Mouse (Mus musculus) ES-E14 (cell line): ENCODE measurements around the gene Aimp2. TPM values are rescaled to one million over a fixed set of nuclear protein-coding genes. Genes with fewer than 3 reads are reported as not detected.

Experiments used
- DNase-seq: peaks from one replicate; pipeline ENCODE4 v3.0.0-alpha.2; 2013; ENCODE audit warnings: low read depth, low spot score
- H3K27ac ChIP-seq: 2 replicates; pipeline ENCODE4 v1.5.1; 2012; ENCODE audit warnings: low read depth, mild to moderate bottlenecking, low read length, moderate library complexity, mixed read lengths; ENCODE audit not compliant: poor library complexity, insufficient read depth, severe bottlenecking
- H3K36me3 ChIP-seq: 2 replicates; pipeline ENCODE4 v1.6.1; 2012; ENCODE audit warnings: mild to moderate bottlenecking, low read length, moderate library complexity, mixed read lengths; ENCODE audit not compliant: control insufficient read depth, poor library complexity, insufficient read depth, severe bottlenecking
- H3K4me1 ChIP-seq, 2 experiments: fragments of 150-350 bp in 1 of 2; sonication (generic) in 1 of 2; 2 replicates each; pipeline ENCODE4 v1.6.1; 2012; ENCODE audit warnings: low read length in 2 of 2, mild to moderate bottlenecking in 1 of 2, mixed read lengths in 1 of 2; ENCODE audit not compliant: control insufficient read depth in 2 of 2, insufficient read depth in 2 of 2, poor library complexity in 1 of 2
- H3K4me3 ChIP-seq, 2 experiments: fragments of 150-350 bp in 1 of 2; sonication (generic) in 1 of 2; 2 replicates each; pipeline ENCODE4 v1.5.1; 2012; ENCODE audit warnings: low read length in 2 of 2, low read depth in 1 of 2, mild to moderate bottlenecking in 1 of 2, mixed read lengths in 1 of 2; ENCODE audit not compliant: insufficient read depth in 1 of 2, poor library complexity in 1 of 2, severe bottlenecking in 1 of 2
- H3K9ac ChIP-seq: 2 replicates; pipeline ENCODE4 v1.6.1; 2012; ENCODE audit warnings: low read depth, mild to moderate bottlenecking, low read length, mixed read lengths; ENCODE audit not compliant: poor library complexity, insufficient read depth, severe bottlenecking
- H3K9me3 ChIP-seq: fragments of 150-350 bp; sonication (generic); 2 replicates; pipeline ENCODE4 v1.6.1; 2012; ENCODE audit warnings: low read depth, mild to moderate bottlenecking, low read length; ENCODE audit not compliant: control insufficient read depth, insufficient read depth
- CHD2 ChIP-seq: IDR thresholded peaks from 2 replicates; pipeline ENCODE4 v1.6.1; 2014; ENCODE audit warnings: mild to moderate bottlenecking, low read depth, low read length, inconsistent platforms
- HCFC1 ChIP-seq: IDR thresholded peaks from 2 replicates; pipeline ENCODE4 v1.6.1; 2012; ENCODE audit warnings: low read length, inconsistent platforms, borderline replicate concordance; ENCODE audit not compliant: insufficient read depth
- MAFK ChIP-seq: IDR thresholded peaks from 2 replicates; pipeline ENCODE4 v1.6.1; 2014; ENCODE audit warnings: mild to moderate bottlenecking, low read depth, low read length, inconsistent platforms; ENCODE audit not compliant: insufficient read depth
- ZC3H11A ChIP-seq: IDR thresholded peaks from 2 replicates; pipeline ENCODE4 v1.6.1; 2012; ENCODE audit warnings: low read depth, mild to moderate bottlenecking, inconsistent platforms, low read length, borderline replicate concordance
- ZNF384 ChIP-seq: IDR thresholded peaks from 2 replicates; pipeline ENCODE4 v1.6.1; 2012; ENCODE audit warnings: low read depth, low read length, inconsistent platforms
- in situ Hi-C, 2 experiments: fragments of 600-800 bp; cut with MboI; formaldehyde crosslinking; loops; one replicate each; pipeline ENCODE4 v1.15.1; 2025; ENCODE audit warnings: low sequenced_read_pairs in 2 of 2, inconsistent platforms in 1 of 2; ENCODE audit not compliant: unreplicated experiment in 2 of 2
- total RNA-seq: library from RNA; depleted of rRNA; stranded (reverse); fragments of 300-350 nt; gene quantifications from 2 replicates; pipeline ENCODE4 v1.2.3, GENCODE M21; 2012

The Aimp2 gene
- total RNA-seq, 1 experiment, result 100 TPM

DNA sequence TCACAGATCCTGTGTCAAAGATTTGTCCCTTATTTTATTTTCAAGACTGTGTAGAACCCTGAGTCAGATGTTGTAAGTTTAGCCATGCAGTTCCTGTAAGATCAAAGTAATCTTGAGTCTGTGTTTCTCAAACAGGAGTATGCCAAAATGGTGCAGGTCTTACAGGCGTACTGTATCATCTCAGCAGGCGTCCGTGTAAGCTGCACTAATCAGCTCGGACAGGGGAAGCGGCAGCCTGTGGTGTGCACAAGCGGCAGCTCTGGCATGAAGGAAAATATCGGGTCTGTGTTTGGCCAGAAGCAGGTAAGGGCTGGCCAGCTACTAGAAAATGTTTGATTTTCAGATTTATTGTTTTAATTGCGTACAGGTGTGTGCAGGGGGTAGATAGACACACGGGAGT lies 6.6 kb upstream of the Aimp2 start:
- Histone ChIP-seq H3K4me3 (no peak overlapping the region), H3K27ac (no peak overlapping the region), H3K9me3 (no peaks in the 10 kb centered on the region), H3K36me3 (peaks cover 23% of the 10 kb centered on the region), H3K4me1 (no peaks in the 10 kb centered on the region), H3K9ac (no peak overlapping the region)
- no peak for TF ChIP-seq MAFK
- no peak for TF ChIP-seq HCFC1
- no peak for TF ChIP-seq ZC3H11A
- TF ChIP-seq ZNF384, result no peak
- TF ChIP-seq CHD2, result no peak
- in situ Hi-C loops, result no loop called here
- DNase-seq, result no peak

DNA sequence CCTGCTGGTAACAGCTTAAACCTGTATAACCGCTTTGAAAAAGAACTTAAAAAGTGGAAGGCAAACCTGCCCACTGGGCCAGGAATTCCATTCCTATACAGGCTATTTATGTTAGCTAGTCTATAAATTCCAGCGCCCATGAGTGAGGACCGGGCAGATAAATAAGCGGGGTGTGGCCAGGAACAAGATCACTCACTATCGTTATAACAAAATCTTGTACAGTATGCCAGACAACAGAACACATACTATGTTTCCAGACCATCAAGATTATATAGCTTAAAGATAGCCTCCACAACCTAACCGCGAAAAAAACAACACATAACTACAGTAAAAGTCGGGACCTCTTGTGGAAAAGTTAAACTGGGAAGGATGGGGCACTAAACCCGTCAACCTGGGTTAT lies 721 bp downstream of the Aimp2 start:
- Histone ChIP-seq H3K4me3 (peak overlapping the region; percentile 75 to 83), H3K36me3 (peaks cover 28% of the 10 kb centered on the region), H3K4me1 (peaks cover 0 to 2% of the 10 kb centered on the region in 2 experiments; a peak in 1 of 4 replicates), H3K9me3 (no peaks in the 10 kb centered on the region), H3K9ac (peak overlapping the region; percentile 79), H3K27ac (no peak overlapping the region)
- DNase-seq, result no peak
- no peak for TF ChIP-seq MAFK
- TF ChIP-seq CHD2, result no peak
- no peak for TF ChIP-seq HCFC1
- TF ChIP-seq ZC3H11A, result no peak
- no peak for TF ChIP-seq ZNF384
- in situ Hi-C loops, result no loop called here

DNA sequence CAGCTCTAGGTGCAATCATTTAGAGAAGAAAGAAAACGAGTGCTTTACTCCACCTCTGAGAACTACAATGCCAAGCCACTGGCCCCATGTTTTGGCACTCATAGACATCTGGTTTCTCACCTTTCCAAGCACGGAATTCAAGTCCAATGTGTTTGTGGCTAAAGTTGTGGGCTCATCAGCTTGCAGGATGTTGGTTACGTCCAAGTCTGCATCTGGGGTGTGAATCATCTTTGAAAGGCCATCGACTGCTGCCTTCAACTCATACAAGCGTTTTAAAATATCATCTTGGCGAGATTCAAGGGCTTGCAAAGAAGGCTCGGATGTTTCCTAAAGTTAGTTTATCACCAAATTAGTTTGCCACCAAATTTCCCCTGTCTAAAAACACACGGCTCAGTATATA lies 3.2 kb downstream of the Aimp2 start:
- H3K27ac ChIP-seq, result no peak overlapping the region
- no peak overlapping the region for H3K4me3 ChIP-seq
- DNase-seq, result no peak
- H3K36me3 ChIP-seq, result peaks cover 46% of the 10 kb centered on the region
- no peak overlapping the region for H3K9ac ChIP-seq
- TF ChIP-seq MAFK (no peak), CHD2 (no peak), ZC3H11A (no peak), HCFC1 (no peak), ZNF384 (no peak)
- H3K9me3 ChIP-seq, result no peaks in the 10 kb centered on the region
- in situ Hi-C loops, result no loop called here
- H3K4me1 ChIP-seq, result peaks cover 0 to 2% of the 10 kb centered on the region in 2 experiments; a peak in 1 of 4 replicates

DNA sequence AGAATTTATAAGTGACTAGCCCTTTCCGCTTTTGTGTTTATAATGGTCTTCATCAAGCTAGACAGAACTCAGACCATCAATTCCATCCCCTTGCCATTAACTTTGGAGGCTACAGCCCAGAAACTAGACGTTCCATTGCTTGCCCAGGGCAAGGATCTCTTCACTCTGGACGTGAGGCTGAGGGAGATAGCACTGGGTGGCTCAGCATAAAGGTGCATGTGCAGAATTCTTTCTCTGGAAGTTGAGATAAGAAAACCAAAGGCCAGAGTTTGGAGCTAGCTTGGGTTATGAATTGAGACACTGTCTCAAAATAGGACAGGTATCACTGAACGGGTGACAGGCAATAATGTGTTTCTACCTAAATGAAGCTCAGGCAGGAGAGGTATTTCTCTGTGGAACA lies 5.8 kb downstream of the Aimp2 start:
- no peak for DNase-seq
- no peak overlapping the region for H3K27ac ChIP-seq
- TF ChIP-seq HCFC1 (no peak), CHD2 (no peak), ZNF384 (no peak), MAFK (no peak), ZC3H11A (no peak)
- H3K4me1 ChIP-seq, result peaks cover 0 to 2% of the 10 kb centered on the region in 2 experiments; a peak in 1 of 4 replicates
- H3K9ac ChIP-seq, result no peak overlapping the region
- in situ Hi-C loops, result no loop called here
- H3K36me3 ChIP-seq, result peaks cover 53% of the 10 kb centered on the region
- H3K9me3 ChIP-seq, result no peaks in the 10 kb centered on the region
- no peak overlapping the region for H3K4me3 ChIP-seq

DNA sequence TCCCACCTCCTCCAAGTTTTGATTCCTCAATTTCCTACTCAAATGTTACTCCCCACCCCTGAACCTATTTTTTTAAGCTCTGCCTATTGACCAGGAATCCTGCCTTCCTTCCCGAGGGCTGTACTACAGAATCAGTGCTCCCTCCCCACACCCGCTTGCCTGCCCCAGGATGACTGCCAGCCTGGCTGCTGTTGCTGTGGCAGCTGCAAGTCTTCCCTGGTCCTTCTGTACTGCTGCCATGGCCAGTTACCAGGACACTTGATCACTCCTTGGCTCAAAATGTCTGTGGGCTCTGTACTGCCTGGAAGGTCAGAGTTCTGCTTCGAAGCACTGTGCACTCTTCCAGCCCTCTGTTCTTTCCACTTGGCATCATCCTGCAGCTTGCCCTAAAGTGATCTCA lies 7.5 kb downstream of the Aimp2 start:
- no peak for TF ChIP-seq CHD2
- no peak for TF ChIP-seq HCFC1
- TF ChIP-seq ZNF384, result no peak
- TF ChIP-seq ZC3H11A, result no peak
- TF ChIP-seq MAFK, result no peak
- peaks cover 50% of the 10 kb centered on the region for H3K36me3 ChIP-seq
- in situ Hi-C loops, result no loop called here

More for the DNA sequence above, 7.5 kb downstream of the Aimp2 start:
- no peak for DNase-seq
- H3K4me1 ChIP-seq, result no peaks in the 10 kb centered on the region
- no peak overlapping the region for H3K9ac ChIP-seq
- no peaks in the 10 kb centered on the region for H3K9me3 ChIP-seq
- H3K4me3 ChIP-seq, result no peak overlapping the region
- H3K27ac ChIP-seq, result no peak overlapping the region
